Mouse (Mus musculus) MEL (cell line): Measurements from ENCODE around the gene E2f2. TPM values are rescaled to one million over a fixed set of nuclear protein-coding genes. Genes with fewer than 3 reads are reported as not detected.

ENCODE experiments used
- DNase-seq: peaks from one replicate; pipeline ENCODE4 v3.0.0; 2011; ENCODE audit warnings: low read depth, low spot score
- H3K27ac ChIP-seq: 2 replicates; pipeline ENCODE4 v1.5.1; 2012; ENCODE audit warnings: low read depth, mild to moderate bottlenecking, control low read depth, low read length, moderate library complexity; ENCODE audit not compliant: control insufficient read depth
- H3K27me3 ChIP-seq, 2 experiments: fragments of 150-350 bp in 1 of 2; sonication (generic) in 1 of 2; 2 replicates each; pipeline ENCODE4 v1.6.1; 2012; ENCODE audit warnings: low read length in 2 of 2, mild to moderate bottlenecking in 2 of 2, improper control_type of control experiment in 1 of 2, moderate library complexity in 1 of 2; ENCODE audit not compliant: insufficient read depth in 2 of 2, control insufficient read depth in 1 of 2
- H3K36me3 ChIP-seq, 2 experiments: 2 replicates each; pipeline ENCODE4 v1.6.1; 2012 to 2014; ENCODE audit warnings: low read length in 2 of 2, improper control_type of control experiment in 1 of 2, inconsistent platforms in 1 of 2, mild to moderate bottlenecking in 1 of 2; ENCODE audit not compliant: insufficient read depth in 2 of 2, control insufficient read depth in 1 of 2
- H3K4me1 ChIP-seq, 2 experiments: fragments of 150-350 bp in 1 of 2; sonication (generic) in 1 of 2; 2 replicates each; pipeline ENCODE4 v1.6.1; 2012; ENCODE audit warnings: low read length in 2 of 2, improper control_type of control experiment in 1 of 2, mild to moderate bottlenecking in 1 of 2; ENCODE audit not compliant: insufficient read depth in 2 of 2, control insufficient read depth in 1 of 2
- H3K4me3 ChIP-seq, 2 experiments: fragments of 150-350 bp in 1 of 2; sonication (generic) in 1 of 2; 2 replicates each; pipeline ENCODE4 v1.5.1; 2012; ENCODE audit warnings: low read depth in 2 of 2, low read length in 2 of 2, mild to moderate bottlenecking in 2 of 2, moderate library complexity in 2 of 2, control low read depth in 1 of 2, improper control_type of control experiment in 1 of 2; ENCODE audit not compliant: control insufficient read depth in 1 of 2, insufficient read depth in 1 of 2
- H3K79me2 ChIP-seq: 2 replicates; pipeline ENCODE4 v1.6.1; 2012; ENCODE audit warnings: mild to moderate bottlenecking, low read length, moderate library complexity; ENCODE audit not compliant: control insufficient read depth, poor library complexity, insufficient read depth
- H3K9ac ChIP-seq: 2 replicates; pipeline ENCODE4 v1.6.1; 2012; ENCODE audit warnings: low read depth, mild to moderate bottlenecking, control low read depth, low read length, moderate library complexity; ENCODE audit not compliant: control insufficient read depth, poor library complexity, severe bottlenecking
- H3K9me3 ChIP-seq: fragments of 150-350 bp; sonication (generic); replicated peaks from 2 replicates; pipeline ENCODE4 v1.6.1; 2012; ENCODE audit warnings: mild to moderate bottlenecking, low read length, improper control_type of control experiment, moderate library complexity; ENCODE audit not compliant: insufficient read depth
- BHLHE40 ChIP-seq: IDR thresholded peaks from 2 replicates; pipeline ENCODE4 v1.6.1; 2012; ENCODE audit warnings: low read depth, mild to moderate bottlenecking, inconsistent platforms, low read length, improper control_type of control experiment, borderline replicate concordance
- CHD2 ChIP-seq: IDR thresholded peaks from 2 replicates; pipeline ENCODE4 v1.6.1; 2011; ENCODE audit warnings: low read length, improper control_type of control experiment
- CTCF ChIP-seq, 3 experiments: IDR thresholded peaks in 2 of 3; conservative IDR thresholded peaks in 1 of 3; 2 replicates each; pipeline ENCODE4 v1.5.1; 2011 to 2012; ENCODE audit warnings: low read length in 3 of 3, low read depth in 2 of 3, mild to moderate bottlenecking in 2 of 3, improper control_type of control experiment in 1 of 3, inconsistent platforms in 1 of 3, mixed read lengths in 1 of 3, moderate library complexity in 1 of 3; ENCODE audit not compliant: control insufficient read depth in 1 of 3, insufficient read depth in 1 of 3, poor library complexity in 1 of 3, severe bottlenecking in 1 of 3
- E2F4 ChIP-seq: IDR thresholded peaks from 2 replicates; pipeline ENCODE4 v1.6.1; 2011; ENCODE audit warnings: low read depth, low read length, improper control_type of control experiment, borderline replicate concordance
- EP300 ChIP-seq, 2 experiments: IDR thresholded peaks; 2 replicates each; pipeline ENCODE4 v1.6.1; 2011; ENCODE audit warnings: improper control_type of control experiment in 2 of 2, low read length in 2 of 2, low read depth in 1 of 2, mild to moderate bottlenecking in 1 of 2
- GATA1 ChIP-seq: IDR thresholded peaks from 2 replicates; pipeline ENCODE4 v1.6.1; 2011; ENCODE audit warnings: low read depth, low read length, improper control_type of control experiment
- MEF2A ChIP-seq: IDR thresholded peaks from 2 replicates; pipeline ENCODE4 v1.6.1; 2014; ENCODE audit warnings: low read depth, mild to moderate bottlenecking, inconsistent platforms, low read length, improper control_type of control experiment; ENCODE audit not compliant: poor library complexity, insufficient replicate concordance, severe bottlenecking; ENCODE audit errors: extremely low read depth
- MXI1 ChIP-seq: IDR thresholded peaks from 2 replicates; pipeline ENCODE4 v1.6.1; 2011; ENCODE audit warnings: mild to moderate bottlenecking, low read depth, low read length, improper control_type of control experiment
- MYB ChIP-seq: IDR thresholded peaks from 2 replicates; pipeline ENCODE4 v1.6.1; 2011; ENCODE audit warnings: mild to moderate bottlenecking, low read depth, low read length, improper control_type of control experiment
- NELFE ChIP-seq: IDR thresholded peaks from 2 replicates; pipeline ENCODE4 v1.6.1; 2011; ENCODE audit warnings: low read depth, low read length, improper control_type of control experiment
- POLR2A ChIP-seq, 2 experiments: IDR thresholded peaks; 2 replicates each; pipeline ENCODE4 v1.6.1; 2011 to 2012; ENCODE audit warnings: low read length in 2 of 2, mild to moderate bottlenecking in 2 of 2, control low read depth in 1 of 2, improper control_type of control experiment in 1 of 2, low read depth in 1 of 2, moderate library complexity in 1 of 2; ENCODE audit not compliant: control insufficient read depth in 1 of 2, insufficient read depth in 1 of 2, poor library complexity in 1 of 2
- POLR2AphosphoS5 ChIP-seq: IDR thresholded peaks from 2 replicates; pipeline ENCODE4 v1.6.1; 2012; ENCODE audit warnings: low read depth, borderline replicate concordance, mild to moderate bottlenecking, inconsistent platforms, low read length, moderate library complexity, mixed read lengths
- RAD21 ChIP-seq: IDR thresholded peaks from 2 replicates; pipeline ENCODE4 v1.6.1; 2011; ENCODE audit warnings: mild to moderate bottlenecking, low read depth, low read length, improper control_type of control experiment
- SIN3A ChIP-seq: IDR thresholded peaks from 2 replicates; pipeline ENCODE4 v1.6.1; 2012; ENCODE audit warnings: low read length, improper control_type of control experiment, inconsistent platforms
- SMC3 ChIP-seq: IDR thresholded peaks from 2 replicates; pipeline ENCODE4 v1.6.1; 2011; ENCODE audit warnings: low read depth, low read length, improper control_type of control experiment
- TBP ChIP-seq: IDR thresholded peaks from 2 replicates; pipeline ENCODE4 v1.8.0; 2011; ENCODE audit warnings: low read depth, low read length, improper control_type of control experiment
- USF1 ChIP-seq: IDR thresholded peaks from 2 replicates; pipeline ENCODE4 v1.6.1; 2014; ENCODE audit warnings: low read depth, mild to moderate bottlenecking, inconsistent platforms, low read length, improper control_type of control experiment, moderate library complexity
- USF2 ChIP-seq, 2 experiments: IDR thresholded peaks; 2 replicates each; pipeline ENCODE4 v1.6.1; 2011 to 2012; ENCODE audit warnings: improper control_type of control experiment in 2 of 2, low read length in 2 of 2, borderline replicate concordance in 1 of 2, inconsistent platforms in 1 of 2, low read depth in 1 of 2, mild to moderate bottlenecking in 1 of 2; ENCODE audit not compliant: insufficient read depth in 1 of 2
- ZC3H11A ChIP-seq: IDR thresholded peaks from 2 replicates; pipeline ENCODE4 v1.6.1; 2012; ENCODE audit warnings: low read depth, mild to moderate bottlenecking, inconsistent platforms, low read length, improper control_type of control experiment
- ZKSCAN1 ChIP-seq: IDR thresholded peaks from 2 replicates; pipeline ENCODE4 v1.6.1; 2012; ENCODE audit warnings: low read depth, mild to moderate bottlenecking, inconsistent platforms, low read length, improper control_type of control experiment, moderate library complexity
- ZMIZ1 ChIP-seq: IDR thresholded peaks from 2 replicates; pipeline ENCODE4 v1.6.1; 2012; ENCODE audit warnings: low read depth, mild to moderate bottlenecking, inconsistent platforms, low read length, improper control_type of control experiment, moderate library complexity
- polyA plus RNA-seq, 2 experiments: library from polyadenylated mRNA; stranded (reverse) in 1 of 2; unstranded in 1 of 2; fragments of >175 nt in 1 of 2; fragments of >200 nt in 1 of 2; gene quantifications; 2 replicates each; pipeline versions ENCODE4 v1.2.1 to v1.2.4; 2012; ENCODE audit warnings: low replicate concordance in 2 of 2, low read depth in 1 of 2; ENCODE audit not compliant: insufficient read length in 2 of 2, insufficient read depth in 1 of 2, missing spikeins in 1 of 2
- total RNA-seq: library from RNA; depleted of rRNA; stranded (reverse); fragments of 300-350 nt; gene quantifications from 2 replicates; pipeline ENCODE4 v1.2.3, GENCODE M21; 2012

The E2f2 gene
- total and polyA plus RNA-seq, 3 experiments: 11.2 to 25.4 TPM; not detected in 1

DNA sequence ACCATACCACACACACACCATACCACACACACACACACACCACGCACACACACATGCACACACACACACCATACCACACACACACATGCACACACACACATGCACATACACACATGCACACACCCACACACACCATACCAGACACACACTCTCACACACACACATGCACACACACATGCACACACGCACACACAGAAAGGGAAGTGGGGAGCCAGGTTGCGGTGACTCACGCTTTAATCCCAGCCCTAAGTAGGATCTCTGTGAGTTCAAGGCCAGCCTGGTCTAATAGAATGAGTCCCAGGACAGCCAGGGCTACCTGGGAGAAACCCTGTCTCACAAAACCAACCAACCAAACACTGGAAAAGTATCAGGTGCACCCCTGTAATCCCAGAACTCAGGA lies 47.6 kb upstream of the E2f2 start:
- no peak overlapping the region for H3K27ac ChIP-seq
- H3K9ac ChIP-seq: no peak overlapping the region
- peaks cover 0 to 22% of the 10 kb centered on the region in 2 experiments; a peak in 2 of 4 replicates for H3K4me1 ChIP-seq
- DNase-seq: no peak
- peaks cover 0 to 3% of the 10 kb centered on the region in 2 experiments; a peak in 2 of 4 replicates for H3K36me3 ChIP-seq
- peaks cover 0 to 5% of the 10 kb centered on the region in 2 experiments; a peak in 3 of 4 replicates for H3K27me3 ChIP-seq
- no peak overlapping the region for H3K4me3 ChIP-seq
- TF ChIP-seq TBP (no peak), MEF2A (no peak), USF1 (no peak), GATA1 (no peak), ZMIZ1 (no peak), POLR2AphosphoS5 (no peak), MXI1 (no peak), NELFE (no peak), EP300 (IDR thresholded peaks at IDR 0.05; ENCODE audit: low read depth in 1 of 2, low read length in 2 of 2) (no peak), SIN3A (no peak), ZKSCAN1 (no peak), BHLHE40 (no peak), RAD21 (no peak), CTCF (IDR thresholded peaks at IDR 0.05 in 2 of 3, conservative IDR thresholded peaks at IDR 0.05 in 1 of 3; ENCODE audit: control insufficient read depth in 1 of 3, insufficient read depth in 1 of 3, low read depth in 2 of 3, low read length in 3 of 3, poor library complexity in 1 of 3, severe bottlenecking in 1 of 3) (no peak), SMC3 (no peak), ZC3H11A (no peak), POLR2A (IDR thresholded peaks at IDR 0.05; ENCODE audit: control insufficient read depth in 1 of 2, insufficient read depth in 1 of 2, low read depth in 1 of 2, low read length in 2 of 2, poor library complexity in 1 of 2) (no peak)
- TF ChIP-seq, all 39 proteins: peak for 0
- no peaks in the 10 kb centered on the region for H3K79me2 ChIP-seq
- H3K9me3 ChIP-seq: no peaks in the 10 kb centered on the region

DNA sequence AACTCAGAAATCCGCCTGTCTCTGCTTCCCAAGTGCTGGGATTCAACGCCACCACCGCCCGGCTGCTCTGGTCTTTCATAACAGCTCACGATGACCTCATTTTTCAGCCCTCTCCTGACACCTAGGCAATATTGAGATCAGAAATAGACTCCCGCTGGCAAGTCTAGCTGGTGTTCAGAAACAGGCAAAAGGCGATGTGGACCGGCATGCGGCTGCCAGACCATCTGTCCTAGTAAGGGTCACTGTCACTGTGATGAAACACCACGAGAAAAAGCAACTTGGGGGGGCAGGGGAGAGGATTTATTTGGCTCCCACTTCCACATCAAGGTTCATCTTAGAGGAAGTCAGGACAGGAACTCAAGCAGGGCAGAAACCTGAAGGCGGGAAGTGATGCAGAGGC lies 46.7 kb upstream of the E2f2 start:
- no peaks in the 10 kb centered on the region for H3K79me2 ChIP-seq
- TF ChIP-seq USF2 (IDR thresholded peaks at IDR 0.05; ENCODE audit: borderline replicate concordance in 1 of 2, insufficient read depth in 1 of 2, low read depth in 1 of 2, low read length in 2 of 2): no peak
- TF ChIP-seq E2F4: no peak
- TF ChIP-seq CHD2: no peak
- TF ChIP-seq SMC3: no peak
- no peak for TF ChIP-seq MYB
- no peak for TF ChIP-seq BHLHE40
- H3K27me3 ChIP-seq: peaks cover 0 to 3% of the 10 kb centered on the region in 2 experiments; a peak in 3 of 4 replicates
- peaks cover 0 to 22% of the 10 kb centered on the region in 2 experiments; a peak in 2 of 4 replicates for H3K4me1 ChIP-seq
- no peak overlapping the region for H3K9ac ChIP-seq
- no peaks in the 10 kb centered on the region for H3K9me3 ChIP-seq
- no peak overlapping the region for H3K4me3 ChIP-seq
- H3K27ac ChIP-seq: no peak overlapping the region
- no peak for DNase-seq
- H3K36me3 ChIP-seq: peaks cover 0 to 3% of the 10 kb centered on the region in 2 experiments; a peak in 2 of 4 replicates
